Mouse (Mus musculus): Measurements from ENCODE around the gene Casr.
A peak's percentile ranks its signal among the peaks of the same experiment; 100 is the strongest.

Casr gene

DNA sequence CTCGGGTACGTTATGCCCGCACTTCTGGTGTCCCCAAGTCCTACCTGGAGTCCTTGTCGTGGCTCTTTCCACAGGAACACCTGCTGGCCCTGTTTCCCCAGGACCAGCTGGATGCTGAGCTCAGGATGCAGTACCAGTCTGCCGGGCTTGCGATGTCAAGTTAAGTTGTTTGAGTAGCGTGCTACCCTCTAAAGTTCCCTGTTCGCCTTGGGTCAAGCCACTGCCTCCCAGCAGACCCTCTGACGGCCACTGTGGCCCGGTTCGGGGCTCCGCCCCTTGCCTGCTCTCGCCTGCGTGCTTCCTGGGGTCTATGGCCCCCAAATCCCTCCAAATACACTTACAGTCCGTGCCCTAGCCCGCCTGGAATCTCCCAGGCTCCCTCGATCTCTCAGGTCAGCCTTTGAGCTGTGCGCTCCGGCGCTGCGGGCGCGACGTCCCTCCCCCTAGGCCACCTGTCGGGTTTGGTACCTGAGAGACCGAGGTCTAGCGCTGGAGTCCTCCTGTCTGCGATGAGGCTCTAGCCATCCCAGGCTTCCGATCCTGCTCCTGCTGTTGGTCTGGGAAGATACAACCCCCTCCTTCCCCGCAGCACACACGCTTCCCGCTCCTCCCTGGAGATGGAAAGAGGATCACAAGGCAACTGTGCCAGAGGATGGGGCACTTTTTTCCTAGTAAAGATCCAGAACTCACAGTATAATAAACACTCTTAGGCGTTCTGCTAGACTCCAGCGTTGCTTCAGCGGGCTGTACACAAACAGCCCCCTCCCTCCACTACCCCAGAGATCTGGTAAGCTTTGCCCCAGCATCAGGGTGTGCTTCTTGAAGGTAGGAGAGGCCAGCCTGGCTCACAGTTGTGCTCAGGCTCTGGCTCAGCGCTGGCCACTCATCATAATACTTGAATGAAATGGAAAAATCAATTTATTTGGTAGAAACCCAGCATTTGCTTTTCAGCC, at the start of gene Casr:
Gene Casr, minus strand, starts transcription at position 756 of the 953 bp plus-strand sequence.
- no peak for DNase-seq (ENCODE audit: low read depth, low spot score)

DNA sequence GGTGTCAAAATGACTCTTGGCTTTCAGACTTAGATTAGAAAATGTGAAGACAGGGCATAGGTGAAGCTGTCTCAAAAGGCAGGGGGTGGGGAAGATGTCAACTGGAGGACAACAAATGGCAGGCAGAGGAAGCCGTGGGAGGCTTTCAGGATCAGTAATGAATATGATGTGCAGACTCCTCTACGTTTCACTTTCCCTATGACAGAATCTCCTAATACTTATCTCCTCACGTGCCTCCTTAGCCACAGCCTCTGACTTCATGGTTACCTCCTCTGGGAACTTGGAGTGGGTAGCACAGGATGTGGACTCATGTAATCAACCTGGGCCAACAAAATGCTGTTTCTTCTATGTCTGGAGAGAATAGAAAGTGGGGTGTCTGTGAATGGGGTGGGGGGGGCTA, 40.7 kb upstream of the Casr start:
- no peak for DNase-seq (ENCODE audit: low read depth, low spot score)

DNA sequence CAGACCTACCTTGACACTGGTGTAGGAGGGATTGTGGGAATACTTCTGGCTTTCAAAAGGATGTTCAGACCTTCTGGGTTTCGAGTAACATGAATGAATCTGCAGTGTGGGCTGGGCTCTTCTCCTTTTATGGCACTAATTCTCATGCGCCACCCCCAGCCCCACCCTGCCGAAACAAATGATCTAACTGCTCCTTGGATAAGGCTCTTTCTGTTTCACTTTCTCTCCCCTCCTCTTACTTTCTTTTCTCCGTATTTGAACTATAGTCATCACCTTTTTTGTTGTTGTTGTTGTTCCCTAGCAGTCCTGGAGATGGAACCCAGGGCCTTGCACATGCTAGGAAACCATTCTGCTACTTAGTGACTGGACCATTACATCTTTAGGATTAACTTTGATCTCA, 36.3 kb upstream of the Casr start:
- no peak for DNase-seq (ENCODE audit: low read depth, low spot score)

DNA sequence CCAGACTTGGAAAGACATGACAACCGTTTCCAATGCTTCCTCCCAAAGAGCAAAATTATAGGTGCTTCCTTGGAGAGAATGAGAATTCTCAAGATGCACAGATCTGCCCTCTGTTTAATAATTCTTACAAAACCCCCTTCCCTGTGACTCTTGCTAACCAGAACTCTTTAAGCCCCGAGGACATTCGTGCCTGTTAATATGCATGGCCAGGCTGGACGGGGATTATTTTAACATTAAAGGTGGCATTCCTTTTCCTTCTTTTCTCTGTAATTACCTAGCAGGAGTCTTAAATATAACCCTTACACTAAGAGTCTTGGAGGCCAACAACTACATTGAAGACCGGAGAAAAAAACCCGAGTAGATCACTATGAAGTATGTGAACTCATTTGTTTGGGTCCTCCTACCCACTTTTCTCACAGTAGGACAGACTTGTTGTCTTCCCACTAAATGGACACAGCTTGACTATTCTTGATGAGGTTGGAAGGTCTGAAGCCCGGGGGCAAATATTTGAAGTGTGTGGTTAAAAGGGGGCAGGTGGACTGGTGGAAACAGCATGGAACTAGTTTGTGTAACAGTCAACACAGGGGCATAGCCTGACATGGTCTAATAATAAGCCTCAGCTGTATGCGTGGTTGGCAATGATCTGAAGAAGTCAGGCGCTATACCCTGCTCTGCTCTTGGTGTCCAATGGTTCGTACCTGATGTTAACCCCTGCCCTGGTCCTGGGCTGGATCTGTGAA, 34.9 kb upstream of the Casr start:
- DNase-seq (ENCODE audit: low read depth, low spot score) = no peak

DNA sequence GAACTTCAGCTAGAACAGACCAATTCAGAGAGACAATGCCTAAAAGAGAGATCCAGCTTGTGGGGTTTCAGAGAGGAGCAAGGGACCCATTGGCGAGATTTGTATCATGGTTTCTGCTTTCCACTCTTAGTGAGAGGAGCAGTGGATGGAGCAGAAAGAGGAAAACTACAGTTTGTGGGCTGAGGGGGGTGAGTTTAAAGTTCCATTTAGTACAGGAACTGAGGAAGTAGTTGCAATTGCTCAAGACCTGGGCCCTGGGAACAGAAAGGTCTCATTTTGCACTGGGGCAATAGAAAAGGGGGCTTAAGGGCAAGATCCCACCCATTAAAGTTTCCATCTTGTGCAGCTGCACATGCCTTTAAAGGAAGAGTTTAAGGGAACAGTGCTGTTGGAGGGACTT, 28.0 kb upstream of the Casr start:
- no peak for DNase-seq (ENCODE audit: low read depth, low spot score)

DNA sequence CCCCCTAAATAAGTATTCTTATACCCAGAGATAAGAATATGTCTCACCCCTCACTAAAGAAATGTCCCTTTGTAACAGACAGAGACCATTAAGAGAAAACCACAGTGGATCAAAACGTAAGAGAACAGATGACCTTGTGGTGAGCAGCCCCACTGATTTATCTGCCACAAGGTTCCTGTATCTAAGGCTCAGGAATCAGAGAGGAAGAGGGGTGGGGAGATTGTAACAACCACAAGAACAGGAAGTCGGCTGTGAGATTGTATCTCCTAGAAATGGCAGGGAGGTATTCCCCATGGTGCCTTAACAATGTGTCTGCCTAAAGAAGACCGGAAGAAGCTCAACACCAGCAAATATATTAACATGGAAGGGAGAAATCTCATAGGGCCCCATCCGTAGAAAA, 26.0 kb upstream of the Casr start:
- no peak for DNase-seq (ENCODE audit: low read depth, low spot score)

DNA sequence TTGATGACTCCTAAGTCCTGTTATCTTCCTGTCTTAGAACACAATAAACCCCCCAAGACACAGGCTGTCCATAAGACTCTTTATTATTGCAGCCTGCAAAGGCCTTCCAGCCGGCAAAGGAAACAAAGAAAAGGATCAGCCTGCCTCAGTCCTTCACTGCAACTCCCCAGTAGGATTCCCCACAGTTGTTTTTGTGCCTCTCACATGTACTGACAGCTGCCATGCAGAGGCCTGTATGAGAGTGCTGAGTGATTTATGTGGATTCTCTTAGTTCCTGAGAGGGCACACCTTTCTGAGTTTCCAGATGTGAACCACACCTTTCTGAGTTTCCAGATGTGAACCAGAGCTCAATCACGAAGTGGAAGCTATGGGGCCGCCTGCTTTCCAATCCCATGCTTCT, 20.1 kb upstream of the Casr start:
- DNase-seq (ENCODE audit: low read depth, low spot score) = no peak

DNA sequence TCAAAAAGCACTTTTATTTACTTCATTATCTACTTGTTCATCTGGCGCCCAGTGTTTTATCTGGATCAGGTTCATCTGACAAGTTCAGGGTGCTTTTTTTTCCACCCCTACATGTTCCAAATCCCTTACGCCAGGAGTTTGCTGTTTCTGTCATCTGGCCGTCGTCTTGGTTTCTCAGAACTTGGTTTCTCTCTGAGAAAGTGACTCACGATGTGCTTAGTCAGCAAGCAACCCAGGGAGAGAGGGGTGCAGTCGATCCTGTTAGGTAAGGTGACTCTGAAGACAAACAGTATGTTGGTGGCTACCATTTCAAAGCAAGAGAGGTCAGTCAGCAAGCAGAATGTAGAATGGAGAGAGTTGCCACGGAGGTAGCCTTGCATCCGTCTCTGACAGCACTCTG, 10.0 kb upstream of the Casr start:
- peak; percentile 29 for DNase-seq (ENCODE audit: low read depth, low spot score)

DNA sequence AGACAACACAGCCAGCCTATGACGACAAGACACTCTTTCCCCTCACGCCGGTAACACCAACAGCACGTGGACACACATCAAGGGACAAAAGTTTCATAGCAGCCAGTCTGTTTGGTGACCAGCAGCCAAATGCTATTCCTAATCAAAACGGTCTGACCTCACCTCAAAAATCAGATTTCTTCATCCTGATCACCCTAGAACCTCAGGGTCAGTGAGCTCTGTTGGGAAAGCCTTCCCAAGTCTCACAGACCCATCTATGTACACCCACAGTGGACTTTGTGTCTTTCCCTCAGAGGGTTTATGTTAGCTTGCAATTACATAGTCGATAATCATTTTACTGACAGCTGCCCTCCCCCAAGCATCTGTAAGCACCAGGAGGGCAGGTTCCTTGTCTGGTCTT, 2.4 kb downstream of the Casr start:
- no peak for DNase-seq (ENCODE audit: low read depth, low spot score)

DNA sequence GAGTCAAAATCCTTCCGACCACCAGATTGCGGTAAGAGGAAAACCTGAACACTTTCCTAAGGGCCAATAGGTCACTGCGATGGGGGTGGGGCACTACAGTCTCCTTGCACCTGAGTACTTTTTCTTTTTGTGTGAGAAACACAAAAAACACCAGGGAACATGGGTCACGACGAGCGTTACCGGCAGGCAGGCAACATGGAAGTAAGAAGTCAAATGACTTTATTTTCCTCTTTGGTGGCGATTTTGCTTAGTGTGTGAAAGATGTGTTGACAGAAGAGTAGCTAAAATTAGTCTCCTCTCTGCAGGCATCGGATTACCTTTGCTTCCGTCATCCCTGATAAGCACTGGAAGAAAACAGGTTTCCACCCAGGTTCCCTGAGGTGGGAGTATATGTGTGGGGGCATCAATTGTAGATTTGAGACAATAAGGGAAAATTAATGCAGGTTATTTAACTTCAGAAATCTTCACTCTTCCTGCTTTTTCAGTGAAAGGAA, 6.2 kb downstream of the Casr start:
- no peak for DNase-seq (ENCODE audit: low read depth, low spot score)

DNA sequence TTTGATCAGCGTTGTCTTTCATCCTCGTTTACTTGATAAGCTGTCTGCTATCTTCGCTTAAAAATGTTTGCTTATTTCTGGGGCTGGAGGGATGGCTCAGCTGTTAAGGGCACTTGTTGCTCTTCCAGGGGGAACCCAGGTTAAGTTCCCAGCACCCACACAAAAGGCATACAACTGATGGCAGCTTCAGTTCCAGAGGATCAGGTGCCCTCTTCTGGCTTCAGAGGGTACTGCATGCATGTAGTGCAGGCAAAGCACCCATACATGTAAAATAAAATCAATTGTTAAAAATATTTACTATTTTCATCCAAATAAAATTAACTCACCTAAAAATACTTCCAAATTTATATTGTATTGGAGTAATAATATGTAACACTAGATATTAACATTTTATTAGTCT, 8.3 kb downstream of the Casr start:
- DNase-seq (ENCODE audit: low read depth, low spot score) = no peak

DNA sequence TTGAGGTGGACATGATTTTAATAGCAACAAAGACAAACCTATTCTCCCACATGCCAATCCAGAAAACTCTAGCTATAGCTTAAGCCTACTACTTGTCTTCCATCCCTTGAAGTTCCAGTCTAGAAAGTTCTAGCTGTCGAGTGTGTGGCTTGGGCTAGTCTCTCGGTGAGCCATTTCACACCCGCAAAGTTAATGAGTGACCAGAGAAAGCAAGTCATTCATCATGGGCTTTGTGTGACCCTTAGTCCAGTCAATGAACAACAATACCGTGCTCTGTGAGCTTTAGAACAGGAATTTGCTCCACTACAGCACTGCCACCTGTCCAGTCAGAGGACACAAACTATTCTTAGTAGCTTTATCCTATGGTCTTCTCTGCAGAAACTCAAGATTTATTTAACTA, 16.6 kb downstream of the Casr start:
- no peak for DNase-seq (ENCODE audit: low read depth, low spot score)

DNA sequence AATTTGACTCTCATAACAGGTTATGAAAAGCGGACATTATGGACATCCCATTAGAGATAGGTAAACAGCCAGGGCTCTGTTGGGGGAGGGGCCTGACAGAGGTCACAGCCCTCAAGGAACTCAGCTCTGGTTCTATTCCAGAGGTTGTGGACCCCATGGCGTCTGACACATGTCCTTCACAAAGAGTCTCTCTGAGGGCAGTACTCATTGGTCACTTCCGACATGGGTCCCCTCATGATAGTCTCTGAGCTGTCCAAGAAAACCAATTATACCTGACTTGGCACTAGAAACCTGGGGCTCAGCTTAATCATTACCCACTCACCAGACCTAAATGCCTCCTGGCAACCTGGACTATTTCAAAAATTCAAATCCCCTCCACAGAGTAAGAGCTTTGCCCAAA, 18.9 kb downstream of the Casr start:
- no peak for DNase-seq (ENCODE audit: low read depth, low spot score)

DNA sequence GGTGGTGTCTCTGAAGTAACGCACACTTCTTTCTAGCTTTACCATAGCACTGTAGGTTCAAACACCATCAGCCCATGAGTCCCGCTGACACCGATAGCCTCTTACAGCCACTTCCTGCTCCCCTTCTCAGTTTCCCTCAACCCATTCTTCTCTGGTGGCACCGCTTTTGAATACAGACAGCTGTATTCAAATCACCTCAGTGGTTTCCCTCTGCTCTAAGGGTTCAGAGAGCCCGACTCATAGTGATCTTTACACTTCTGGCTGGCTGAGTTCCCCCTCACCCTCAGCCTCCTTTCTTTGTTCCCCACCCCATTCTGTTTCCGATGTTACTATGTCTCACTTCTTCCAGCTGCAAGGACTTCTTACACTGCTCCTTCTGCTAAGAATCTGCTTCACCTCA, 21.1 kb downstream of the Casr start:
- DNase-seq (ENCODE audit: low read depth, low spot score) = no peak

DNA sequence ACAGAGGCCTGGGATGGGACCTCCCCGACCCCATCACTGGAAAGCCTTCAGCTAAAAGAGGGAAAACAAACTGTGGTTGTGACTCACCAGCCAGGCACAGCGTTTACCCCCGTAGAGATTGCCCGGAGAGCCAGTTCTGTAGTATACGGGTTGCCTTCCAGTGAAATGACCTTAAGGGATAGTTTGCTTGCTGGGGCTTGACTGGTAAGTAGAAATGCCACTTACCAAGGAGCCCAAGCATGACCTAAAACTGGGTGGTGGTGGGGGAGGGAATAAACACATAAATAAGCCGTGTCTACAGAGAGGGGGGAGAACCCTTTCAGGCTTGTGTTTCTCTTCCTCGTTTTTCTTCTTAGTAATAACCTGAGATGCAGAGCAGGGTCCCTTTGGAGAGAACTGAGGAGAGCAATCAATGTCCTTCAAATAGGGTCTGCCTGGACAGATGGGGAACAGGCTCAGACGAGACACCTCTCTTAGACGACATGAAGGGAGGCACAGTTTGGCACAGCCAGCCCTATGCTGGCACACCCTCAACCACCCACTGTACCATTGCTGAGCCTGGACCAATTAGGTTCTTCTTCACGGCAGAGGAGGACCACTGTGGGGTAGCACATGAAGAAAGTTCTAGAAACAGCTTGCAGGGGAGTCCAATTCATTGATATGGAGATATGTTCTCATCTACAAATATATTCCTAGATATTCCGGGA, 28.8 kb downstream of the Casr start:
- no peak for DNase-seq (ENCODE audit: low read depth, low spot score)

DNA sequence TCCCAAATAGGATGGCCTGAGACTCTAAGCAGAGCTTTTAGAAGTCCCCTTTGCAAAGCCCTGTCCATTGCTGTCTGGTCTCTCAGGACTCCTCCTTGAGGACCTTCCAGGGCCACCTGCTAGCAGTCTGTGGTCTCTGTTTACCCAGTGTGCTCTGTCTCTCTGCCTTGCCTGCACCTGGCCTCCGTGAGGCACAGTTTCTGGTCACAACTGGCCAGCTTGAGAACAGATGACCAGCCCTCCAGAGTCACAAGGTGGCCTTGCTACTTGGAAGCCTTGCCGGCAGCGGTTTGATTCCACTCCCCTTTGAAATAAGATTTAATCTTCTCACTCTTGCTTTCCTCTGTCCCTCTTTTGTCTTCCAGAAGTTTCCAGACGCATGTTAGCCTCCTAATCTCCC, 29.9 kb downstream of the Casr start:
- no peak for DNase-seq (ENCODE audit: low read depth, low spot score)

DNA sequence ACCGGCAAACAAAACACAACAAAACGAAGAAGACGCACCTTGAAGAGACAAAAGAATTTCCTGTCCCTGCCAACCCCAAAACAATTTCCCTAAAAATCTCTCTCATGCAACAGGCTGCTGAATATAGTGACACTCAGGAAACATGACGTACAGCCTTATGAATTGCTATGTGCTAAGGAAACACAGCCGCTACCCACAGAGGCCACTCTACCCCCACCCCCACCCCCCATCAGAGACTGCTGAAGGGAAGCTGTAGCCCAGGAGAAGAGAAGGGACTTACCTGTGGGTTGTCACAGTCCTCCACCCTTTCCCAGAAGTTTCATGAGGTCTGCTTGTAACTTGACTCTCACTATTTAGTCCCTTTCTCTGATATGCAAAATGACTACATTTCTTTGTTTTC, 30.3 kb downstream of the Casr start:
- DNase-seq (ENCODE audit: low read depth, low spot score) = no peak

DNA sequence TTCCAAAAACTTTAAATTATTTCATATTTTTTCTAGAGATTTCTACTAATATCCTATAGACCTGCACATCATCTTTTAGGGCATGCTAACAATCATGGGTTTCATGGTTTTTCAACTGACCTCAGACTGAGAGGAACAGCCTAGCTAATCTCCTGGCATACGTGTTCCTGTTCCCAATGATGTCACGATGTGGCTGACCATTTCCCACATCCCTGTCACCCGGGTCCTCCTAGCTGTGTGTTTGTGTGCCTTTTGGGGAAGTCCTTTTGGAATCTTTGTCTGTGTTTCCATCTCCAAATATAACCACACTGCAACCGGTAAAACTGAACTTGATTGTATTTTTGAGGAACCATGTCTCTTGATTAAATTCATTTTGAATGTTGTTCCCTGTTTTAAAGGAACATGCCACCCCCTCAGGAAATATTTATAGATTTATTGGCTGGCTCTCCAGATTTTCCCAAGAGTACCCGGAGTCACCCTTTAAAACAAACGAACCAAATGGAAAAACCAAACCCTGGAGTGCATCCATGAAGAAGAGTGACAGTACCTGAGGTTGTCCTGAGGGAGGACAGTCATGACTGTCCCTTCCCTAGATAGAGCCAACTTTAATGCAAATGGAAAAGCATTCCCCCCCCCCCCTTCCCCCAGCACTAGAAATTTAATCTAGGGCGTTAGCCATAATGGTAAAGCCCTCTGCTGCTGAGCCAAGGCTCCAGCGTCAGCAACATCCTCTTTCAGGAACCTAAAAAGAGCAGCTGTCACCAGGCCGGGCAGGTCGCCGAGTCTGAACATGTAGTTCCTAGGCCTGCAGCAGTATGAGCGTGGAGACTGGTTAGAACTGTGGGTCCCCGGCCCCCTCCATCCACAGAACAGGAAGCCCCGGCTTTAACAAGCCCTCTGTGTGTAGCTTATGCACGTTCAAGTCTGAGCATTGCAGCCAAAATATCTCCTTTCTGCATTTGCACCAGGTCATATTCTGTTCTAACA, 31.1 kb downstream of the Casr start:
- DNase-seq (ENCODE audit: low read depth, low spot score) = peak; percentile 44

DNA sequence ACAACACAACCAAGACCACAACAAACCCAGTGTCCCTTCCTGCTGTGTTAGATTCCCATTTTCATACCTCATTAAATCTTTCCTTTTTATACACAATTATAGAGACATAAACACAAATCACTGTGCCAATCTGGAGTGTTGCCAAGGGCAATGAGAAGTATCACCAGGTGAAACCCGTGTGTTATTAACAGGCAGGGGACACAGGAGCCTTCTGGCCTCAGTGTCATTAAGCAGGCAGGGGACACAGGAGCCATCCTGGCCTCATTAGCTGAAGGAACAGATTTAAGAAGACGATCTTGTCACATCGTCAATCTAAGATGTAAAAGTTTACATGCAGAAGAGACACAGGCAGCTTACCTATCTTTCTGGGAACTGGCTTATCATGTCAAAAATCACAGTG, 33.1 kb downstream of the Casr start:
- no peak for DNase-seq (ENCODE audit: low read depth, low spot score)

DNA sequence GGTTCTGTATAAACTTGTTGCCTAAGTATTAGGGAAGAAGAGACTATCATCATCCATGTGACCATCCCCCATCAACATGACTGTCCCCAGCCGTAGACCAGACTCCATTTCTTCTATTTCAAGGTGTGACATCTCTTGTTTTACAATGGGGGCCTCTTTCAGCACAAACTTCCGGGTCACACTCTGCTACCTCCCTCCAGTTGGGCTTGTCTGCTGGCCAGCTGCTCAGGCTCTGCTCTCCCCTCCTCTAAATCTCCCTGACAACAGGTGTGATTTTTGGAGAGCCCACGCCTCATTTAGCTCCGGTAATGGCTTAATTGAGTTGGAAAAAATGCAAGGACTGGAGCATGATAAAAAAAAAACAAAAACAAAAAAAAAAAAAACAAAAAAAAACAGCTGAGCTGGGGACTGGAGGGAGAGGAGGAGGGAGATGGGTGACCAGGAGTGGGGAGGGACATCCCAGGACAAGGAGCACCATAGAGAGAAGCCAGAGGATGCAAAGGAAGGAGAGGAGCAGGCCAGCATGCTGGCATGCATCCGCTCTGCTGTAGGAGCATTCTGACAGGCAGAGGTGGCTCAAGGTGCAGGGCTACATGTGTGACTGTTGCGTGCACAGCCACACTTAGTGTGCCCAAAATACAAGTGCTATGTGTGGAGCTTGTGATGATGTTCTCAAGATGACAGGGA, 35.2 kb downstream of the Casr start:
- DNase-seq (ENCODE audit: low read depth, low spot score) = no peak

All from brain, adult 2 months (tissue).